Mouse (Mus musculus): ENCODE results near the gene Map2k6.
A peak's percentile ranks its signal among the peaks of the same experiment; 100 is the strongest.

Gene Map2k6

DNA sequence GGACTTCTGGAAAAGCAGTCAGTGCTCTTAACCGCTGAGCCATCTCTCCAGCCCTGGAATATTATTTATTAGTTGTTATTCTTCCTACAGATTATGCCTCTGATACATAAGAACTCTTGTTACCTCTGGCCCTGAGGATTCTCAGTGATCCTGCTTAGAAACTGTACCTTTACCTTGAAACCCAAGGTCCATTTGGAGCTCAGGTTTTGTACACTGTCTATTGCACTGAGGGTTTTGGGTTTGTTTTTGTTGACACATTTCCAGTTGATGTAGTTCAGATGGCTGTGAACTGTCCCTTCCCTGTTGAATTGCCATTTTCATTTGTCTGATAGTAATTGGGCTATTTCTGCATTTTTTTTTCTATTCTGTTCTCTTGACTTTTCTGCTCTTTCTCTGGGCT, 85.5 kb downstream of the Map2k6 start:
- no peak for DNase-seq (ENCODE audit: low spot score in 2 of 2)

DNA sequence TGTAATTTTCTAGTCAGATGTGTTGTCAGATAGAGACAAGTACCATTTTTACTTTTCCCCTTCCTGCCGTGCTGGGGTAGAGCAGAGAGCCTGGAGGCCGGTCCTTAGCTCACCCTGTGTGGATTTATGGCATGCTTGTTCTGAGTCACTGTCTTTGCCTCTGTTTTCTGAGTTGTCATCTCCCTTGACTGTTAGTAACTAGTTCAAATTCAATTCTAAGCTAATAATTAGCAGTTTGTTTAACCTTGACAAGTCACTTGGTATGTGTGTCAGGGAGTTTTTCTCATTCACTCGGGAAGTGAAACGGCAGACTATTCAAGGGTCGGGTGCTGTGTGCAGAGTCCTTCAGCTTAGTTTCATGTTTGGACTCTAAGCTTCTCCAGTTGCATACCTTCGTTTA, 86.2 kb downstream of the Map2k6 start:
- no peak for DNase-seq (ENCODE audit: low spot score in 2 of 2)

DNA sequence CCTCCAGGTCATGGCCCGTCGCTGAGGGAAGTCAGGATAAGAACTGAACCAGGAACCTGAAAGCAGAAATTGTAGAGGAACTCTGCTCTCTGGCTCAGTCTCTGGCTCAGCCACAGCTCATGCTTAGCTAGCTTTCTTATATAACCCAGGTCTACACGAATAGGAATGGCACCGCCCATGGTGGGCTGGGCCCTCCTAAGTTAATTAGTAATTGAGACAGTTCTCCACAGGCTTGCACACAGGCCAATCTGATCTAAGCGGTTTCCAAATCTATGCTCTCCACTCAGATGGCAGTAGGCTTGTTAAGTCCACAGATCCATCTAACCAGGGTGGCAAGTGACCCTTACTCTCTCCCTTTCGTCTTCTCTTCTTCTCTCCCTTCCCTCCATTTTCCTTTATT, 88.9 kb downstream of the Map2k6 start:
- DNase-seq (ENCODE audit: low spot score in 2 of 2): no peak

DNA sequence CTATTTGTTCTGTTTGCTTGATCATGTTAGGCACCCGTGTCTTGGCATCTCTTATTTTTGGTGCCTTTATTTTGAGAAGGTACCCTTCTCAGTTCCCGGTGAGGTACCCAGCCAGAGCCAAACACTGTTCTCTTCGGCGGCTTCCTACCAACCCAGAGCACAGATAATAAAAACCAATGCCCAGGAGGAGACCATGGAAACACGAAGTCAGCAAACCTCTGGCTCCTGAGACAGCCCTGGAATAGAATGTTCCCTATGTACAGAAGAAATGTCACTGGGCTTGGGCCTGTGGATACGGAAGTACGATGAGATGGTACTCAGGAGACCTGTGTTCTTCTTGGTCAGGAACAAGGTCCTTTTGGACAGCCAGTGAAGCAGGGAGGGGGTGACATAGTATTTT, 89.4 kb downstream of the Map2k6 start:
- no peak for DNase-seq (ENCODE audit: low spot score in 2 of 2)

DNA sequence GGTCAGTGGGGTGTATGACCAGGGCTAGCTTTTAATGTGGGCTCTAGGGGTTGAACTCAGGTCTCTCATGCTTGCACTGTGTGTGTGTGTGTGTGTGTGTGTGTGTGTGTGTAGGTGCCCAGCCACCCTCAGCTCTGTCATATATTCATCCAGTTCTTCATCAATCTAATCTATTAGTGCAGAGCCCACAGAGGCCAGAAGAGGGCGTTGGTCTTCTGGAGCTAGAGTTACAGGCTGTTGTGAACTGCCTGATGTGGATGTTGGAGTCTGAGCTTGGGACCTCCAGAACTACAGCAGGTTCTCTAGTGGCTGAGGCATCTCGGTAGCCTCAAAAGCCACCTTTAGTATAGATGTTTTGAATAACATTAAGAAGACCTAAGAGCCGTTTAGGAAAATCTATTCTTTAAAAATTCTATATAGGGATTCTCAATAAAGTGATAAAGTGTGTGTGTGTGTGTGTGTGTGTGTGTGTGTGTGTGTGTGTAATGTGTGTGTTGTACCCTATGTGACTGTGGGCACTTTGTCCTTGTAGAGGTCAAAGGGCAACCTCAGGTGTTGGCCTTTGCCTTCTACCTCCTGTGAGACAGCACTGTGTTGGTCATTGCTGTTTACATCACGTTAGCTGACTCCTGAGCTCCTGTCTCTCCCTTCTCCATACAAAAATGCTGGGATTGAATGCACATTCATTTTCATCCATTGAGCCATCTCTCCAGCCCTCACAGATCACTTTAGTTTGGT, 96.6 kb downstream of the Map2k6 start:
- no peak for DNase-seq (ENCODE audit: low spot score in 2 of 2)

DNA sequence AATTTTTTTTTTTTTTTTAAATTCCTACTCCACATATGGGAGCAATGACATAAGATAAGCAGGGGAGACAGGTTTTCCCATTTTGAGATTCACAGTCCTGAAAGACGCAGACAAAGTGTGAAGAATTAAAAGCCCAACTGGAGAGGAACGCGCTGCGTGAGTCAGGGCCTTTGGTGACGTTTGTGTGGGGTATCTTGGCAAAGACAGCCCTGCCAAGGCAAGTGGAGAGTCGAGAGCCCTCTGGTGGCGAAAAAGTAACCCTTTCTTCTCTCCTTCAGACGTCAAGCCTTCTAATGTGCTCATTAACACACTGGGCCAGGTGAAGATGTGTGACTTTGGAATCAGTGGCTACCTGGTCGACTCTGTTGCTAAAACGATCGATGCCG, 97.1 kb downstream of the Map2k6 start:
- DNase-seq (ENCODE audit: low spot score in 2 of 2): no peak

DNA sequence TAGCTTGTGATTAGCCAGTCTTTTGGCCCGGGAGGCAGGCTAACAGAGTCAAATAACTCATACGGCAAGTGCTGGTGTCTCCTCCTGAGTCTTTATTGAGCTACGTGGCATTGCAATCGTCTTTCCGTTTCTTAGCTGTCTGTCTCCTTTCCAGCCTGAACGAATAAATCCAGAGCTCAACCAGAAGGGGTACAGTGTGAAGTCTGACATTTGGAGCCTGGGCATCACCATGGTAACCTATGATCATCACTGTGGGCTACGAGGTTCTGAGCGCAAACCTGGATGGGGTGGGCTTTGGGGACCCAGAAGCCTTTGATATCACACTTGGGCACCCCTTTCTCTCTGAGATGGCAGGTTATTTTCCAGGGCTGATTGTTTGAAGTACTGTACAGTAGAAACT, 98.8 kb downstream of the Map2k6 start:
- no peak for DNase-seq (ENCODE audit: low spot score in 2 of 2)

DNA sequence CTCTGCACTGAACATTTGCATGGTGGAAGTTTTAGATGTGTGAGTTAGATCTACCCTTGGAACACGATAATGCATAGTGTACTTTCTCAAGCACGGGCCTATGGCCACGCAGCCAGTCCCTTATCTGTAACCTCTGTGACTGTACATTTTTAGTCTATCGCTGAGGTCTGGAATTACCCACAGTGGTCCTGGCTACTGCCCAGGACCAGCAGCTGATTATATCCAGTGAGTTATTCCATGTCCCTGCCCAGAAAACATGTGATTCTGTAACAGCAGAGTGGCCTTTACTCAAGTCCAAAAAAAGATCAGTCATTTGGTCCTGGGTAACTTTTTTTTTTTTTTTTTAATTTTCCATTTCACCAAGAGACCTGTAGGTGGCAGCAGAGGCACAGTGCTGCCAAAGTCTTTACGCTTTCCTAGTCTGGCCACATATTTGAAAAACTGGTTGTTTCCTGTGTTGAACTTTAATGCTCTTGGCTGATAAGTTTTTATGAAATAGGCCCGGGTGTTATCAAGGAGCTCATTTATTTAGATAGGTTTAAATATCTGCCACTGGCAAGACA, 99.8 kb downstream of the Map2k6 start:
- peak; percentile 73 to 75 for DNase-seq (ENCODE audit: low spot score in 2 of 2)

DNA sequence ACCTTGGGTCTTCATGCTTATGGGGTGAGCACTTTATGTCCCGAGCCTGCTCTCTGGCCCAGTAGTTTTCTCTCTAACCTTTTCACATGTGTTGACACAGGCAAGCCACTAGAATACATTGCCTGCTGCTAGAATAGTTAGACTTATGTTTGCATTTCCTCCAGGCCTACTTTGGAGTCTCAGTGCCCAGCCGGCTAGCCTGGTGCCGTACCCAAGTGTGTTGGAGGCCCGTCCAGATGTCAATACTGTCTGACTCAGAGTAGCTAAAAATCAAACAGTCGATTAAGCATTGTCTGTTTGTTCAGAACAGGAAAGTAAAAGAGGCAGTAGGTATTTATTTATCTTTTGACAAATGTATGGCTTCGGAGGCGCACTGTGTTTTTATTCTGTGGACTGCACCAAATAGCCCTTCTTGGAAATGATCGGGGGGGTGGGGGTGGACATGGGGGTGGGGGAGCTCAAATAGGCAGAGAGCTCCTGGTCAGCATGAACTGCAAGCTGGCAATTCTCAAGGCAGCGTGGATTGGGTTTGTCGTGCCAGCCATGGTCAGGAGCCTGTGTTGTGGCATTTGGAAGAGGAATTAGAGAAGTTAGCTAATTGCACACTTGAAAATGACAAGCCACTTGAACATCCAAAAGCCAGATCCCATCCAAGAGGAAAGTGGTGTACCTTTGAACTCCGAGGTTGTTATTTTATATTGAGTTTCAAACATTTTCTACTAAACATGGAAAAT, 104.2 kb downstream of the Map2k6 start:
- no peak for DNase-seq (ENCODE audit: low spot score in 2 of 2)

DNA sequence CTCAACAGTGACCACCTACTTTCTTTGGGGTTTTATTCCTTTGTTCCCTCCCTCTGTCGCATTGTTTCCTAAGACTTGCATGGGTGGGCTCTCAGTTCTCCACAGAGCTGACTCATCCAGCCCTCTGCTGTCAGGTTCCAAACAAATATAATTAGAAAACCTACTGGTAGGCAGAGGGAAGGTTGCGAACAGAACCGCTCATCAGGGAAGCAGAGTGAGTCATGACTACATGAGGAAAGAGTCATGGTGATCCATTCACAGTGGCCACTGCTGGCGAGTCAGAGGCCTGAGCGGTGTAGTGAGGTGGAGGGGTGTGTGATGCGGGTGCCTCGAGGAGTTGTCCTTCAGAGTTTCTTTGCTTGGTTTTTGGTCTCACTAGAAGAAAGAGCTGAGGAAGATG, 112.5 kb downstream of the Map2k6 start:
- DNase-seq (ENCODE audit: low spot score in 2 of 2): no peak

DNA sequence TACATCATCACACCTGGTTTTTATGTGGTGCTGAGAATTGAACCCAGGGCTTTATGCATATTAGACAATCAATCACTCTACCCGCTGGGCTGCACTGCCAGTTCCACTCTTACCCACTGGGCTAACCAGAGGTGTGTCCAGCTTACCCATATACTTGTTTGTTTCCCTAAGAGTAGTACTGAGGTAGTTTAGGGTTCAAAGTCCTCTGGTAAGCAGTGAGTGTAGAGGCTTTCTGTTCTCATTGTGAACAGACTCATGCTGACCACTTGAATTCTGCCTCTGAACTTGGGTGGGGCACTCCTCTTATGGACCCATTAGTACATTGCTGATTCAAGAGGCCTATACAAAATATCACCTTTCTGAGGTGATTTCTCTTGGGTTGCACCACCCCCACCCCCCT, 119.7 kb downstream of the Map2k6 start:
- DNase-seq (ENCODE audit: low spot score in 2 of 2): no peak

DNA sequence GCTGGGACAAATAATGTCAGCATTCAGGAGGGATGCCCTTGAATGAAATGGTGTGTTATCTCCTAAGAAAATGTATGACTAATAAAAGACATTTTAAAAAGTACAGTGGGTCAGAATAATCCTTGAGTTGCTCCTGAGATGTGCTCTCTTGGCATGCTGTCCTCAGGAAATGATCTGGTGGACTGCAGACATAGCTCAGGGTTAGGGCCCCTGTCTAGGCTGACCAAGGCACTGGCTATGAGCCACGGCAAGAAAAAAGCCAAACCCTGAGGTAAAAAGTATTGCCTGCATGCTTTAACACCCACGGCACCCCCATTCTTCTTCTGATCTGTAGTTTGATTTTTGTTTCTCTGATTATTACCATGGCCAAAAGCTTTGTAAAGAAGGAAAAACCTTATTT, 124.0 kb downstream of the Map2k6 start:
- no peak for DNase-seq (ENCODE audit: low spot score in 2 of 2)

DNA sequence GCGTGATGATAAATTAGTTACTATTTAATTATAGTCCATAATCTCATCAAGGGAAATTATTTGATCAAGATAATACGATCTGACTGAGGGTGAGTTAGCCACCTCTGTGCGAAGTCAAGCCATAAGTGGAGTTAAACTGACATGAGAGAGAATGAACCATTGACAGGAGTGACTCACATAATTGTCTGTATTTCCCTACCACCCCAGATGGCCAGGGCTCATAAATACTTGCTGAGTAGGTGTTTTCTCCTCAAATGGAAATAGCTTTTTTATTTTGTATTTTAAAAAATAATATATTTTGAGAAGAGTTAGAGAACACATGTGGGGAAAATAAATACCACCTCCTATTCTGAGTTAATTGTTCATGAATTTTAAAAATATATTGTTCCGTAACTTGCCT, 127.2 kb downstream of the Map2k6 start:
- no peak for DNase-seq (ENCODE audit: low spot score in 2 of 2)

DNA sequence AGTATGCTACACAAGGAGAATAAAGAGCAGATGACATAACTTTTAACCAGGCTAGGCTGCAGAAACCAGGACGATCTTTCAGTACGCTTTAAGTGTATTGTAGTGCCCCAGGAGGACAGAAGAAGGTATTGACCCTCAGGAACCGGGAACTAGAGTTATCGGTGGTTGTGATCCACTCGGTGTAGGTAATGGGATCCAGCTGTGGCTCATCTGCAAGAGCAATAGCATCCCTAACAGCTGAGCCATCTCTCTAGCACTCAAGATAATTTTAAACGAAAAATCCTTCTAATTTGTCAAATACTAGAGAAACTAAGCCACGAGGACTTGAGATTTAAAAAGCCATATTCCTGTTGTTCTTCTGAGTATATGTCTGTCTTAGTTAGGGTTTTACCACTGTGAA, 132.2 kb downstream of the Map2k6 start:
- DNase-seq (ENCODE audit: low spot score in 2 of 2): no peak

DNA sequence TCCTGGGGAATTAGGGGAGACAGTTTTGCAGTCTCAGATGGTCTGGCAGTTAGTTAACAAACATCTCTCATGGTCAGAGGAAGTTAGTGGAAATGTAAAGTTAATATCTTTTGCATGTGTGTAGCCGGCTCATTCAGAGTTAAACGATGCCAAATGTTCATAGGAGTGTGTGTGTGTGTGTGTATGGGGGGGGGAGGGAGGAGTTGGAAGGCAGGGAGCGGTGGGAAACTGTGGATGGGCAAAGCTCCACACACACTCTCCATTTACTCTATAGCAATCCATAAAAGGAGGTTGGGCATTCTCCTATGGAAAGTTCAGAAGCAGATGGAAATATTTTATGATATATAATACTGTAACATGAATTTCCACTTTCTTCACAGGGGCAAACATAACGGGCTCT, 135.9 kb downstream of the Map2k6 start:
- DNase-seq (ENCODE audit: low spot score in 2 of 2): no peak

DNA sequence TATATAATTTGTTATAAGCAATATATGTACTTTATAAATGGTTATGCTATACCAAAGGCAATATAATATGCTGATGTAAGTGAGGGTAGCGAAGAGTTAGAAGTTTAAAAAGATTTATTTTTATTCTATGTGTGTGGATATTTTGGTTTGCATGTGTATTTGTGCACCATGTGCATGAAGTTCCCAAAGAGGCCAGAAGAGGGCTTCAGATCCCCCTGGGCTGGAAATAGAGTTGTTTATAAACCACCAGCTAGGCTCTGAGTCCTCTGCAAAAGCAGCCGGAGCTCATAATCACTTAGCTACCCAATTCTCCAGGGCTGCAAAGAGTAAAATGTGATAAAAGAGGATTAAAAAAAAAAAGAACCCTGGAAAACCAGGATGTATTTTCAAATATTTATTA, 137.6 kb downstream of the Map2k6 start:
- no peak for DNase-seq (ENCODE audit: low spot score in 2 of 2)

DNA sequence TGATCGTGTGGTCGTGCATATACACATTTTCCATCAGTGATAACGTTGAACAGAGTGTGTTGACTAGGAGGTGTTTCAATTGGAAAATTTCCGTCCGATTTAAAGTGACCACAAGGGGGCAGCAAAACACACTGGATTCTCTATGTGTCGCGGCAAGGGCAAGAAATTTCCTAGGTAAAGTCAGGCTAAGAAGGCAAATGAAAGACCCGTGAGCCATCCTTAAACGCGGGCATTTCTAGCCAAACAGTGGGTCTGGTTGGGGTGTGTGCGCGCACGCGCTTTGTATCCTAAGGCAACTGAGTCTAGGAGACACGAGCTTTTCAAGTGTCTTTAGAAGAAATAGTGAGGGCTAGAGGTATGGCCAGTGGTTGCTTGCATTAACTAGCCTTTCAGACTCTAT, 138.7 kb downstream of the Map2k6 start:
- peak; percentile 30 to 69 for DNase-seq (ENCODE audit: low spot score in 2 of 2)

DNA sequence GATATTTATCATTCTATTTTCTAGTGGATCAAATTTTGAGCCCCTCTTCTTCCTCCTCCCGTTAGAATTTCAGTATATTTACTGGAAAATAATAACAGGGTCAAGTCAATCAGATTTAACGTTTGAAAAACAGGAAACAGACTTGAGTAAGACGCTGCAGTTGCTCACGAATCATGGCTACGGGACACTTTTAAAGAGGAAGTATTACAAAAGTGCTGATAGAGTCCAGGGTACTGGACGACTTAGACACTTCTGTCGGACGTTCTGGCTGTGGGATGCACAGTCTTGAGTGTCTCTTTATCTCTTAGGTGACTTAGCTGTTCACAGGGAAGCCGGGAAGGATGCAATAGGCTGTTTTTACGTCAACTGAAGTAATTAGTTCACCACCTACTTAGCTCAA, 139.3 kb downstream of the Map2k6 start:
- no peak for DNase-seq (ENCODE audit: low spot score in 2 of 2)

DNA sequence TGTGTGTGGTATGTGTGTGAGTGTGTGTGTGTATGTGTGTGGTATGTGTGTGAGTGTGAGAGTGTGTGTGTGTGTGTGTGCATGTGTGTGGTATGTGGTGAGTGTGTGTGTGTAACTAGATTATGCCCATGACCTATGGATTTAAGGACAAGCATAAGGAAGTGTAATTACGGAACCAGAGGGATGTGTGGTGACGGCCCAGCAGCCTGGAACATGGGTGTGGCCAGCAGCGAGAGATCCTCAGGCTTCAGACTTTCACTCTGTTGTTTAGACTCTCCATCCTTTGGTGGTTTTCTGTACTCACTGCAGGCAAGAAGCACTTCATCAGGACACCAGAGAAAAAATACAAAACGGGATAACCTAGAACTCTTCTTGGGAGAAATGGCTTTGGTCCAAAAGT, 143.0 kb downstream of the Map2k6 start:
- no peak for DNase-seq (ENCODE audit: low spot score in 2 of 2)

DNA sequence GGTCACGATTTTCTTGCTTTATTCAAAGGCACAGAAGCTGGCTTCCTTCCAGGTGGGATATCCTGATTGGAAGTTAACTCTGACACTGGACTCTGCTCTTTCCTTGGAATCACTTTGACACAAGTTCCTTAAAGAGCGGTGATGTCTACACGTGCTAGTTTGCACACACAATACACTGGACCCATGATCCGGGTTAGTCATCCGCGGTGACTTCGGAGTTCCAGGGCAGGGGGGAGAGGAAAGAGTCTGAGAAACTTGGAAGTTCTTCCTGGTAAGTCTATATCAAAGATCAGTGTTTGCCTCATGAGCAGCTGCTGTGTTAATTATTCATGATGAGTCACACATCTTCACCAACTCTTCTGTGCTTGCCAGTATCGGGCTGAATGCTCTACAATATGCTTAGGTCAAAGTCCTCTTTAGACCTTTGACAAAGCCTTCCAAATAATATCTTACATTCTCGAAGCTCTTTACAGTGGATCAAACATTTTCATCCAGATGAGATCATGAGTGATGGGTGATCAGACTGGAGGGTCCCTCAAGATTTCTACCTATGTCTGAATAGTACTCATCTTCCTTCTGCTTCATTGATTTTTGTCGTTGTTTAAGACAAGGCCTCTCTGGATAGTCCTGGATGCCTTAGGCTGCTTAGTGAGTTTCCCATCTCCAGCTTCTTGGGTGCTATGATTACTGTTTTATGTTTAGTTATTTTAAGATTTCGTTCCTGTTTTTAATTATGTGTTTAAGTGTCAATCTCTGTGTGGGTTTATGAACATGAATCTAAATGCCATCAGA, 145.7 kb downstream of the Map2k6 start:
- DNase-seq (ENCODE audit: low spot score in 2 of 2): peak; percentile 20 to 59

DNA sequence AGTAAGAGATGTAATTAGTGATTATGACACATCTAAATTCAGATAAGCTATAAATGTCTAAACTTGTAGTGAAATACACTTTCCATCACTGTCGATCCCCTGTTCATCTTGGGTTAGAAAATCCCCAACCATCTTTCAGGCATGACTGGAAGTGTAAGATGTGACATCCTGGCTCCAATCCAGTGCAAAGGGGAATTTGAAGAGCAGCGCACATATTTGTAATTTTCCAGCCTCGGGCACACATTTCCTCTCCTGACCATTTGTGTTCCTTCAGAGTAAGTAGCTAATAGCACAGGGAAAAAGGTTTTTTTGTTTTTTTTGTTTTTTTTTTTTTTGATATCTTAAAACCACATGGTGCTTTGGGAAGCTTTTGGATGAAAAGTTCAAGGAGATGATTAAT, 146.5 kb downstream of the Map2k6 start:
- no peak for DNase-seq (ENCODE audit: low spot score in 2 of 2)

DNA sequence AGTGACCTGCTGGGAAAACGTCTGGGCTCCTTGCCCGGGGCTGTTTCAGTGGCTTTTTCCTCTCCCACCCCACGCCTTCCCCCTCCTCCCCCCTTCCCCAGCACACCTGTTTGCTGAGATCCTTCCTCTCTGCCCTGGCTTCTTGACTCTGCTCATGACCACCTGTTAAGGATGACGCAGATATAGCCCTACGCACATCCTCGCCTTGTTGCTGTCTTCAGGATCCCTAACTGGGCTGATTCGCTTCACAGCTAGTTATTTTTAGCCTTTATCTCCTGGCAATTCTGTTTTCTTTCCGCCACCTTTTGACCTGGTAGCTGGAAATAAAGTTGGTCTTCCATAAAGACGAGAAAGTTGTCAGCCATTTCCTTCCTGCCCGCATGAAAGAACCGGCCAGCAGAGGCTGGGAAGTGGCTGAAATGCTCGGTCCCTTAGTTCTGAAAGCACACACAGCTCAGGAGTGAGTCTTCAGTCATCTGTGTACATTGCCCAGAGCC, 152.6 kb downstream of the Map2k6 start:
- DNase-seq (ENCODE audit: low spot score in 2 of 2): peak; percentile 13 to 48

All from heart, adult 9 months (tissue).